Mouse (Mus musculus): ENCODE data around the gene St6galnac3.

DNA sequence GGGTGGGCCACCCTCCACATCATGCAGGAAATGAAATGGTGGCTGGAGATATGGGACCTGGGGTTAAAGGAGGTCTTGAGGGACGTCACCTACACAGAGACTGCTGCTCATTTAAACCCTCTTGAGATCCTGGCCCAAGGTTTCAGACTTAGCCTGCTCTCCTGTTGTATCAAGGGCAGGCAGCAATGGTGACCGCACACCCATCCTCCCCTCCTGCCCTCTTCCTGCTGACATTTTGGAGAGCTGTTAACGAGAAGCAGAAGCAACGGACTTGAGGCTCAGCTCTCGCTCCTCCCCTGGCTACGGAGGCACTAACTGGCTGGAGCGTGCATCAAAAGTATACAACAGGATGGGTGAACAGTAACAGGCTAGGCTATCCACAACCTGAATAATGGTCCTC lies 7.2 kb downstream of the St6galnac3 start:
- TF ChIP-seq CTCF (conservative IDR thresholded peaks at IDR 0.05; ENCODE audit: insufficient read depth, insufficient read length, low read depth, low read length) (no peak), POLR2A (IDR thresholded peaks at IDR 0.05; ENCODE audit: low read depth, low read length) (no peak)
